Mouse (Mus musculus): ENCODE measurements around the gene Mfsd12.

Mfsd12 gene

DNA sequence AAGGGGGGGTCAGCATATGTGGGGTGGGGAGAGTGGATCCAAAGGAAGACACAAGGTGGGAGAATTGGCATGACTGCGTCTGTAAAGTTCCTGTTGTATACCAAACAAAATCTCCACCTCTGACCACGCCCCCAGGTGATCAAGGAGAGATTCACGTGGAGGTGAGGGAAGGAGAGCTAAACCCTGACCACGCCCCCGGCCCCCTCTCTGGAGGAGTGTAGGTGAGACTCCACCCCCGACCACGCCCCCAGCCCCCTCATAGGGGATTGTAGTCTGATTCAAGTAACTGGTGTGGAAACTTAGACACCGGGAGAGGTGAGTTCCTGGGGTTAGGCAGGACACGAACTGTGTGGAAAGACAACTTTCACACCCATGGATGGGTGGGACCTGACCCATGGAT lies 46.8 kb downstream of the Mfsd12 start:
- DNase-seq = no peak

- peak; percentile 98 for DNase-seq
Measured at GRCm38 (mm10) chr10:81404720-81405119, 47.4 kb downstream of the Mfsd12 start.

- peak; percentile 94 for DNase-seq
Measured at GRCm38 (mm10) chr10:81405588-81406201, 48.4 kb downstream of the Mfsd12 start.

DNA sequence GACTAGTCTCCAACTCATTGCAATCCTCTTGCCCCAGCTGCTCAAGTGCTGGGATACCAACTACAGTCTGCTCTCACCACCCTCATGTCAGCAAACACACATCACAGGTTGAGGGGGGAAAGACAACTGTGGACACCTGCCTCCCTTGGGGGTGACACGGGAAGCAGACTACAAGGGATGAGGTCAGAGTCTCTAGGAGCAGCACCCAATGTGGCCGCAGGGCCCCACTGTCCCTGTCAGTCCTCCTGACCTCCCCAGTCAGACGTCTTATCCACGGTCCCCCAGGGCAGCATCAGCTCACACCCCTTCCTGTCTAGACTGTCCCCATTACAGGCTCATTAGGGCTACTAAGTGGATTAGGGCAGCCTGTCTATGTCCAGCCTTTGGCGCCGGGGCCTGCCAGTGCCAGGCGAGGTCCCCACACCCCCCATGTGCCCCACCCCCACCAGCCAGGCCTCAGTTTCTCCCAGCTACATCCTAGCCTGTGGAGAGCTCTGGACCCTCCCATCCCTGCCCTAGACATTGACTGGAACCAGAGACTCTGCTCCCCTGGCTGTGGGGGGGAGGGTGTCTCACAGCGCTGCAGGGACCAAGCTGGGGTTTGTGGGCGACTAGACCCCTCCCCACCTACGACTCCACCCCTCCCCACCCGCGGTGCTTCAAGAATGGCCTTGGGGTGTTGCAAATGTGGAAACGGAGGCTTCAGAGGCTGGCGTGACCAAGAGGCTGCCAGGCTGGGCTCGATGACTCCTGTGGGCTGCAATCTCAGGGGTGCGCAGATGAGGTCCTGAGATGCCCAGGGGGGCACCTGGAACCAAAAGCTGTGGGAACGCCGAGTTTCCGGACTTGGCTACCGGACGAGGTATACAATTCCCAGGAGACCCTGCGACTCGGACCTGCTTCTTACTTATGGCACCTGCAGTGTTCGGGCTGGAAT lies 49.5 kb downstream of the Mfsd12 start:
- DNase-seq = peak; percentile 96

- DNase-seq = peak; percentile 99
Measured at GRCm38 (mm10) chr10:81407539-81408423, 50.5 kb downstream of the Mfsd12 start.

DNA sequence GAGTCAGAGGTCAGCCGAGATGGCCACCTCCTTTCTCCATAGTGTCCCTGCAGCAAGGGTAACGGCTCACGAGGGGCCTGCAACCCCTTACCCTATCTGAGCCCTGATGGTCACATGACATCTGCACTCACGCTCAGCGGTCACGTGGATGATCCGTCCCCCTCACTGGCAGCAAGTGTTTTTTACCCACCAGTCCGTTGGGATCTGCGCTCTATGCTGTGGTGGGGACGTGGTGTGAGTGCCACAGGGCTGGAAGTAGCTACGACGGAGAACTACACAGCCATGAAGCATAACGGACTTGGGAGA lies 51.1 kb downstream of the Mfsd12 start:
- peak; percentile 95 for DNase-seq

DNA sequence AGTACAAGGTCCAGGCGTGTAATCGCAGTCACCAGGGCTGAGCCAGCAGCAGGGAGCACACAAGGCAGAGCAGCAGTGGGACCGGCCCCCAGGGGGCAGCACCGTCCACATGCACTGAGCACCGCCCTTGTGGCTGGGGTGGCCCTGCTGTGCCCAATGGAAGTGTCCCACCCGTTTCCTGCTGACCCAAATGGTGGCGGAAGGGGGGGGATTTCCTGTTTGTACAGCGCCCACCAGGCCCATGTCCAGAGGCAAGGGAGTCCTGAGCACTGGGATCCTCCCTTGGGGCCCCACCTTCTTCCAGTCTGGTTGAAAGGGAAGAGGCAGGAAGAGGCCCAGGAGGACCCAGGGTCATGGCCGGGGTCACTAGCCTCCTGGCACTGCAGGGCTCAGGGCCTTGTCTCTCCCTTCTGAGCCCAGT lies 51.6 kb downstream of the Mfsd12 start:
- DNase-seq = peak; percentile 100

DNA sequence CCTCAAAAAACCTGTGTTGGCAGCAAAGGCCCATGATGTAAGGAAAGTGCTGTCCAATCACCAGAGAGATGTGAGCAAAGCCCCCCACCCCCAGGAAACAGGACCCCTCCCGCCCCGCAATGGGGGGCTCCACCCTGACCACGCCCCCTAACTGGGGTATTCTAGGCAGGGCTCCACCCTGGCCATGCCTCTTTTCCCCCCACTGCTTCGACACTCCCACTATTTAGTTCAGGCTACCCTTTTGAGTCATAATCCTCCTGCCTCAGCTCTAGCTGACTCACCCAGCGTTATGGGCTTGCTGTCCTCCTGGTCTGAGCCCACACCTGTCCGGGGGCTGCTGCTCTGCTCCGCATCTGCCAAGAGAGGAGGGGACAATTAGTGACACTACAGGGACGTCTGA lies 52.0 kb downstream of the Mfsd12 start:
- no peak for DNase-seq

DNA sequence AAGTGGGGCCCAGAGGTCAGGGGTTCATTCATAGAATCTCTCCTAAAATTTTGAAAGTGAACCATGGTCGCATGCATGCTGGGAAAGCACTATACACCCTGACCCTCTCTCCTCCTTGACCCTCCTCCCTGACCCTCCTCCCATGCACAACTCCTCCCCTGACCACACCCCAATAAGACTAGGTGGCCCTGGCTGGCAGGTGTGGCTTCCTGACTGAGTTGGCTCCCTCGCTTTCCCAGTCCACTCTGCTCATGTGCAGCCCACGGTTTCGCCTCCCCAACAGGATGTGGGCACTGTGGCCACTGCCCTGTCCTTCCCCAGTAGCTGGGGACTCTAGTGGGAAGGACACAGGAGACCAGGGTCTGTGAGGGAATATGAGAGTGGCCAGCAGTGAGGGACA lies 53.1 kb downstream of the Mfsd12 start:
- peak; percentile 97 for DNase-seq

- peak; percentile 98 for DNase-seq
Measured at GRCm38 (mm10) chr10:81410981-81411380, 53.7 kb downstream of the Mfsd12 start.

DNA sequence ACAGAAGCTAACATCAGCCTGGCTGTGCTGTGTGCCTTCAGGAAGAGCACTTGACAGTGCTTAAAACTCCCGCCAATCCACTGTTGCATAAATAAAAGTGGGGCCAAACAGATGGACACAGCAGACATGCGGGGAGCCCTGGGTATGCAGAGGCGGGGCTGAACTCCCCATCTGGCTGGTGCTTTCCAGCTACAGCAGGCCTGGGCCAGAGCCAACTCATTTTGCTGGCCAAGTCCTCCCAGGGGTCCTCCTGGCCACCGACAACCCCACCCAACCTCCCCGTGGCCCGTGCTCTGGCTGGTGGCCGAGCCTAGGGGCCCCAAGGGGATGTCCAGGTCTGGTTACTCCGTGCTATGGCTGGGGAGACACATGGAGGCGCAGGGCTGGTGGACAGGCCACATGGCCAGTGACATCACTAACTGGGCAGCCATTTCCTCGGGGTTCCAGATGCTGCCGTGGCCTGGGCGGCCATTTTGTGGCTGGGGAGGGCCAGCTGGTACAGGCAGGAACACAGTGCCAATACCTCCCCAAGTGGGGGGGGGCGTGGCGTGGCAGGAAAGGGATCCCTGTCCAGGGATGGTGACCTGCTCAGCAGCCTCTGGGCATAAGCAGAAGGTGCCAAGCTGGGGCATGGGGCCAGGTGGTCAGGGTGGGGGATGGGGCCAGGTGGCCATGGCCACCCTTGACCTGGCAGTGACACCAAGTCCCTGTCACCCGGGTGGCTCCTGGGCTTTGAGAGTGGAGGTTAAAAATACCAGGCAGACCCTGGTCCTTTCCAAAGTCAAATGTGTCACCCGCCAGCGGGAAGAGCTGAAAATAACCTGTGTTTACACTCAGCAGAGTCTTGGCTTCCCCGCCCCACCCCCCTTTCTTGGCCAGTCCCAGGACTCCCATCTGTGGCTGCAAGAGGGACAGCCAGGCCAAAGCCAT lies 54.4 kb downstream of the Mfsd12 start:
- peak; percentile 100 for DNase-seq

DNA sequence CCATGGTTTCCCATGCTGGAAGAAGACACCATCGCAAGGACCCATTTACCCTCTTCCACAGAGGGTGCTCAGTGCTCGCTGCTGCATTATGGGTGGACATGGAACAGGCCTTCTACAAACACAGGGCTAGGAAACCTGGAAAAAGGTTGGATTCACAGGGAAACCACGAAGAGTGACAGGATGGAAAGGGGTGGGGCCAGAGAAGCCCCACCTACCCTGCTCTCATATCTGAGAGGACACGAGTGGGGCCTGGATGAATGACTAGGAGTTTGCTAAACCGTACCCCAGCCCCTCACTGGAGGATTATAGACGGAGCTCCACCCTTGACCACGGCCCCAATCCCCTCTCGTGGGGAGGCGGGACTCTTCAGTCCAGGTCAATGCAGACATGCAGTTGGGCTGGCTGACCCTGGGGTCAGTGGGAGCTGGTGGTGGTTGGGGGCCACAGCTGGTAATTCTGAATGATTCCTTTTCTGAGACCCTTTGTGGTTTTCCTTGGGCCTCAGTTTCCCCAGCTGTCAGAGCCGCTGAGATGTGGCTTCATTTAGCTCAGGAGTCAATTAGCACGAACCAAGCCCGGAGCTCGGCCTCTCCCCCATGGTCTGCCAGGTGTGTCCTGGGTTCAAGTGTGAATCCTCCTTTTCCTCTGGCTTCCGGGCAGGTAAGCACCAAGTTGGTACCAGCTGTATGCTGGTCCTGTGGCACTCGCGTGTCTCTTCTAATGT lies 55.5 kb downstream of the Mfsd12 start:
- peak; percentile 97 for DNase-seq

DNA sequence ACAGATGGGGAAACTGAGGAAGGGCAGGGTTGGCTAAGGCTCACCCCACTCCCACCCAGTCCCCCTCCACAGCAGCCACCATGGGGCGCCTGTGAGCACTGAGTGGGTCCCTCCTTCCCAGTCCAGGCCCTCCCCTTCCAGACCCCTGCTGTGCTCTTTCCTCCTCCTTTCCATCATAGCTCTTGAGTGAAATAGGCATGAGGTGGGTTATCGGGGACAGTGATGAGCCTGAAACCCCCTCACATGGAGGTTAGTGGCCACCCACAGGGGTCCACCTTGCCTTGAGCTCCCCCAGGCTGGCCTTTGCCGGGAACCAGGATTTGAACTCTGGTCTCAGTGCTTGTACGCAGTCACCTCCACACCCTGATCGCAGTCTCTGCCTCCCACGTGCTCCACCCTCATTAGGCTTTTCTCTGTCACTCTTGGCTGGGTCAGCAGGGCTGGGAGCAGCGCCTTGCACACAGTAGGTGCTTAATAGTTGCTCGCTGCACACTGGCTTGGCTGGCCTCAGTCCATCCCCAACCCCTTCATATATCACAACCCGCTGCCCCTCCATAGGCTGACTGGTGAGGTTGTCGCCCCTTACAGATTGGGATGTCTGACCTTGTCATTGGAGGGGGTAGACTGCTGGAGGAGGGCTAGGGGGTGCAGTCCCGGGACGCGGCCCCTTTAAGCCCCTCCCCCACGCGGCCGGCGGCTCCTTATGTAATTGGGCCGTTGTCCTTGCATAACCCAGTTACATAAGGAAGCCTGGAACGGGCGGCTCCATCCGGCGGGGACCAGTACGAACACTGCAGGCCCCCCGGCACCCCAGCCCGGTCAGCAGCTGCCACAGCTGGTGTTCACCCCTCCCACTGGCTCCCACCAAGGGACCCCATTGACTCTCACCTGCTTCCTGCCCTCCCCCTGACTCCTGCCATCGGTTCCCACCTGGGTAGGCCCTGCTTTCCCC lies 56.3 kb downstream of the Mfsd12 start:
- peak; percentile 100 for DNase-seq

GRCm38 (mm10) chr10:81414682-81415081 lies 57.4 kb downstream of the Mfsd12 start:
- DNase-seq = peak; percentile 98

GRCm38 (mm10) chr10:81415146-81415545 lies 57.9 kb downstream of the Mfsd12 start:
- DNase-seq = no peak

All from heart, adult 11 months (tissue).